Mouse (Mus musculus): ENCODE results near the gene Midn. TPM values are rescaled to one million over a fixed set of nuclear protein-coding genes. Genes with fewer than 3 reads are reported as not detected.

Midn gene
- polyA plus RNA-seq, 1 experiment from 2014 or later = 19.4 TPM

Other genes starting within 250 kb of the Midn start
- 44.9 and 46.7 TPM in 2 replicates for gene Med16, start 239.3 kb upstream of the Midn start, polyA plus RNA-seq (2015; fragmentation: Nextera tagmentation; extraction: Ambion mirVana)
- gene Gm26602, start 237.4 kb upstream of the Midn start, polyA plus RNA-seq (2015; fragmentation: Nextera tagmentation; extraction: Ambion mirVana) = 22.7 and 23.6 TPM in 2 replicates
- 1.8 and 2.8 TPM in 2 replicates for gene Kiss1r, start 231.3 kb upstream of the Midn start, polyA plus RNA-seq (2015; fragmentation: Nextera tagmentation; extraction: Ambion mirVana)
- 264 and 288 TPM in 2 replicates for gene R3hdm4, start 227.1 kb upstream of the Midn start, polyA plus RNA-seq (2015; fragmentation: Nextera tagmentation; extraction: Ambion mirVana)
- 2.4 and 5.1 TPM in 2 replicates for gene Arid3a, start 221.2 kb upstream of the Midn start, polyA plus RNA-seq (2015; fragmentation: Nextera tagmentation; extraction: Ambion mirVana)
- 94.4 and 104 TPM in 2 replicates for gene Wdr18, start 188.1 kb upstream of the Midn start, polyA plus RNA-seq (2015; fragmentation: Nextera tagmentation; extraction: Ambion mirVana)
- gene Grin3b, start 177.6 kb upstream of the Midn start, polyA plus RNA-seq (2015; fragmentation: Nextera tagmentation; extraction: Ambion mirVana) = 0.32 and 0.33 TPM in 2 replicates
- 21.3 and 24.7 TPM in 2 replicates for gene Tmem259, start 163.9 kb upstream of the Midn start, polyA plus RNA-seq (2015; fragmentation: Nextera tagmentation; extraction: Ambion mirVana)
- 31.6 and 76.4 TPM in 2 replicates for gene Cnn2, start 159.7 kb upstream of the Midn start, polyA plus RNA-seq (2015; fragmentation: Nextera tagmentation; extraction: Ambion mirVana)
- gene Abca7, start 151.8 kb upstream of the Midn start, polyA plus RNA-seq (2015; fragmentation: Nextera tagmentation; extraction: Ambion mirVana) = 5.2 and 5.6 TPM in 2 replicates
- 2.0 and 13.7 TPM in 2 replicates for gene Arhgap45, start 131.6 kb upstream of the Midn start, polyA plus RNA-seq (2015; fragmentation: Nextera tagmentation; extraction: Ambion mirVana)
- gene Polr2e, start 108.5 kb upstream of the Midn start, polyA plus RNA-seq (2015; fragmentation: Nextera tagmentation; extraction: Ambion mirVana) = 134 and 148 TPM in 2 replicates
- 559 and 600 TPM in 2 replicates for gene Gpx4, start 101.1 kb upstream of the Midn start, polyA plus RNA-seq (2015; fragmentation: Nextera tagmentation; extraction: Ambion mirVana)
- 11.7 and 12.8 TPM in 2 replicates for gene Sbno2, start 42.7 kb upstream of the Midn start, polyA plus RNA-seq (2015; fragmentation: Nextera tagmentation; extraction: Ambion mirVana)
- 16.9 and 17.3 TPM in 2 replicates for gene Stk11, start 32.5 kb upstream of the Midn start, polyA plus RNA-seq (2015; fragmentation: Nextera tagmentation; extraction: Ambion mirVana)
- gene Atp5d, start 9.6 kb upstream of the Midn start, polyA plus RNA-seq (2015; fragmentation: Nextera tagmentation; extraction: Ambion mirVana) = 553 and 558 TPM in 2 replicates
- 91.9 and 93.0 TPM in 2 replicates for gene Cbarp, start 7.4 kb upstream of the Midn start, polyA plus RNA-seq (2015; fragmentation: Nextera tagmentation; extraction: Ambion mirVana)
- 284 and 345 TPM in 2 replicates for gene Cirbp, start 17.7 kb downstream of the Midn start, polyA plus RNA-seq (2015; fragmentation: Nextera tagmentation; extraction: Ambion mirVana)
- gene 1600002K03Rik, start 24.7 kb downstream of the Midn start, polyA plus RNA-seq (2015; fragmentation: Nextera tagmentation; extraction: Ambion mirVana) = 13.5 and 14.3 TPM in 2 replicates
- gene Efna2, start 31.2 kb downstream of the Midn start, polyA plus RNA-seq (2015; fragmentation: Nextera tagmentation; extraction: Ambion mirVana) = 25.9 and 31.2 TPM in 2 replicates
- gene Mum1, start 78.2 kb downstream of the Midn start, polyA plus RNA-seq (2015; fragmentation: Nextera tagmentation; extraction: Ambion mirVana) = 46.8 and 49.6 TPM in 2 replicates
- gene Ndufs7, start 100.8 kb downstream of the Midn start, polyA plus RNA-seq (2015; fragmentation: Nextera tagmentation; extraction: Ambion mirVana) = 353 and 368 TPM in 2 replicates
- 27.9 and 34.6 TPM in 2 replicates for gene Gamt, start 112.7 kb downstream of the Midn start, polyA plus RNA-seq (2015; fragmentation: Nextera tagmentation; extraction: Ambion mirVana)
- gene Dazap1, start 113.2 kb downstream of the Midn start, polyA plus RNA-seq (2015; fragmentation: Nextera tagmentation; extraction: Ambion mirVana) = 48.6 and 50.4 TPM in 2 replicates
- gene Rps15, start 144.2 kb downstream of the Midn start, polyA plus RNA-seq (2015; fragmentation: Nextera tagmentation; extraction: Ambion mirVana) = 544 and 638 TPM in 2 replicates
- 122 and 144 TPM in 2 replicates for gene Apc2, start 147.7 kb downstream of the Midn start, polyA plus RNA-seq (2015; fragmentation: Nextera tagmentation; extraction: Ambion mirVana)
- 26.9 and 36.6 TPM in 2 replicates for gene 2310011J03Rik, start 172.3 kb downstream of the Midn start, polyA plus RNA-seq (2015; fragmentation: Nextera tagmentation; extraction: Ambion mirVana)
- 5.6 and 8.2 TPM in 2 replicates for gene Pcsk4, start 181.2 kb downstream of the Midn start, polyA plus RNA-seq (2015; fragmentation: Nextera tagmentation; extraction: Ambion mirVana)
- 4.3 and 7.3 TPM in 2 replicates for gene Reep6, start 181.7 kb downstream of the Midn start, polyA plus RNA-seq (2015; fragmentation: Nextera tagmentation; extraction: Ambion mirVana)
- 1.6 and 3.6 TPM in 2 replicates for gene Adamtsl5, start 200.1 kb downstream of the Midn start, polyA plus RNA-seq (2015; fragmentation: Nextera tagmentation; extraction: Ambion mirVana)
- gene Plk5, start 208.2 kb downstream of the Midn start, polyA plus RNA-seq (2015; fragmentation: Nextera tagmentation; extraction: Ambion mirVana) = 3.9 and 6.1 TPM in 2 replicates
- 9.1 and 14.0 TPM in 2 replicates for gene Mex3d, start 239.4 kb downstream of the Midn start, polyA plus RNA-seq (2015; fragmentation: Nextera tagmentation; extraction: Ambion mirVana)

Measured in neural tube, embryonic 15.5 days (tissue).